Mouse (Mus musculus) cortical plate, adult 2 months (tissue): ENCODE measurements around the gene Apol7a. TPM values are rescaled to one million over a fixed set of nuclear protein-coding genes. Genes with fewer than 3 reads are reported as not detected.
A peak's percentile ranks its signal among the peaks of the same experiment; 100 is the strongest.

Experiments used
- H3K27ac ChIP-seq: fragments of 200-500 bp; 2 replicates; pipeline ENCODE4 v1.5.1; 2012; ENCODE audit warnings: low read length, control low read depth, inconsistent platforms; ENCODE audit not compliant: insufficient read depth
- H3K4me1 ChIP-seq: fragments of 200-500 bp; 2 replicates; pipeline ENCODE4 v1.6.1; 2011; ENCODE audit warnings: low read length; ENCODE audit not compliant: control insufficient read depth, insufficient read depth
- H3K4me3 ChIP-seq: fragments of 200-500 bp; 2 replicates; pipeline ENCODE4 v1.5.1; 2011; ENCODE audit warnings: mild to moderate bottlenecking, low read length, control low read depth; ENCODE audit not compliant: insufficient read depth
- CTCF ChIP-seq: fragments of 200-500 bp; IDR thresholded peaks from 2 replicates; pipeline ENCODE4 v1.5.1; 2011; ENCODE audit warnings: mild to moderate bottlenecking, control low read depth, low read length; ENCODE audit not compliant: insufficient read depth; ENCODE audit errors: extremely low read depth
- POLR2A ChIP-seq: fragments of 200-500 bp; IDR thresholded peaks from 2 replicates; pipeline ENCODE4 v1.6.1; 2011; ENCODE audit warnings: mild to moderate bottlenecking, low read length, control low read depth; ENCODE audit not compliant: insufficient read depth; ENCODE audit errors: extremely low read depth
- polyA plus RNA-seq: library from polyadenylated mRNA; depleted of rRNA; stranded (reverse); fragments of >200 nt; gene quantifications from 2 replicates; pipeline ENCODE4 v1.2.3, GENCODE M21; 2012

Gene Apol7a
- polyA plus RNA-seq, 1 experiment = 1.1 TPM

- TF ChIP-seq POLR2A = no peak
- TF ChIP-seq CTCF = no peak
- peaks cover 13% of the 10 kb centered on the region for H3K4me1 ChIP-seq
- no peak overlapping the region for H3K27ac ChIP-seq
- no peak overlapping the region for H3K4me3 ChIP-seq
Observed at GRCm38 (mm10) chr15:77359486-77359885, 39.4 kb downstream of the Apol7a start.

GRCm38 (mm10) chr15:77359084-77359483 is 39.8 kb downstream of the Apol7a start:
- Histone ChIP-seq H3K4me3 (no peak overlapping the region), H3K27ac (no peak overlapping the region), H3K4me1 (peaks cover 11% of the 10 kb centered on the region)
- no peak for TF ChIP-seq POLR2A
- TF ChIP-seq CTCF = no peak

- H3K27ac ChIP-seq = no peak overlapping the region
- no peak overlapping the region; the same call in 1 of the 2 replicates for H3K4me3 ChIP-seq
- peaks cover 8% of the 10 kb centered on the region for H3K4me1 ChIP-seq
- TF ChIP-seq CTCF (peak; percentile 98), POLR2A (no peak)
Observed at GRCm38 (mm10) chr15:77358320-77359040, 40.4 kb downstream of the Apol7a start.

- TF ChIP-seq CTCF (no peak), POLR2A (no peak)
- 0 out of 2 replicates have a peak overlapping the region, but pooled peaks have one; percentile 39 for H3K27ac ChIP-seq
- peaks cover 5% of the 10 kb centered on the region for H3K4me1 ChIP-seq
- peak overlapping the region; percentile 20 for H3K4me3 ChIP-seq
Observed at GRCm38 (mm10) chr15:77356248-77356810, 42.6 kb downstream of the Apol7a start.

- H3K4me3 ChIP-seq = no peak overlapping the region
- no peak for TF ChIP-seq POLR2A
- TF ChIP-seq CTCF = no peak
- peaks cover 5% of the 10 kb centered on the region for H3K4me1 ChIP-seq
- H3K27ac ChIP-seq = no peak overlapping the region
Observed at GRCm38 (mm10) chr15:77354848-77355551, 43.9 kb downstream of the Apol7a start.

GRCm38 (mm10) chr15:77354496-77354847 is 44.4 kb downstream of the Apol7a start:
- no peak overlapping the region for H3K4me3 ChIP-seq
- H3K4me1 ChIP-seq = peaks cover 5% of the 10 kb centered on the region
- no peak overlapping the region for H3K27ac ChIP-seq
- TF ChIP-seq CTCF (no peak), POLR2A (no peak)

- H3K27ac ChIP-seq = no peak overlapping the region
- no peak for TF ChIP-seq CTCF
- TF ChIP-seq POLR2A = no peak
- peaks cover 5% of the 10 kb centered on the region for H3K4me1 ChIP-seq
- H3K4me3 ChIP-seq = no peak overlapping the region
Observed at GRCm38 (mm10) chr15:77353764-77354163, 45.1 kb downstream of the Apol7a start.

GRCm38 (mm10) chr15:77352863-77353262 is 46.0 kb downstream of the Apol7a start:
- TF ChIP-seq CTCF (no peak), POLR2A (no peak)
- Histone ChIP-seq H3K27ac (no peak overlapping the region), H3K4me1 (peaks cover 5% of the 10 kb centered on the region), H3K4me3 (no peak overlapping the region)

- TF ChIP-seq POLR2A = no peak
- TF ChIP-seq CTCF = no peak
- H3K4me3 ChIP-seq = no peak overlapping the region
- H3K27ac ChIP-seq = no peak overlapping the region
- no peaks in the 10 kb centered on the region for H3K4me1 ChIP-seq
Observed at GRCm38 (mm10) chr15:77350117-77350516, 48.8 kb downstream of the Apol7a start.

- TF ChIP-seq POLR2A = no peak
- TF ChIP-seq CTCF = no peak
- Histone ChIP-seq H3K4me1 (no peaks in the 10 kb centered on the region), H3K27ac (no peak overlapping the region), H3K4me3 (no peak overlapping the region)
Observed at GRCm38 (mm10) chr15:77348146-77348545, 50.8 kb downstream of the Apol7a start.
